Mouse (Mus musculus) cerebellum, adult 11-12 months (tissue): ENCODE results near the gene Skiv2l.
A peak's percentile ranks its signal among the peaks of the same experiment; 100 is the strongest.

ENCODE experiments used
- DNase-seq: peaks from one replicate; pipeline ENCODE4 v3.0.0; 2022

Gene Skiv2l

DNA sequence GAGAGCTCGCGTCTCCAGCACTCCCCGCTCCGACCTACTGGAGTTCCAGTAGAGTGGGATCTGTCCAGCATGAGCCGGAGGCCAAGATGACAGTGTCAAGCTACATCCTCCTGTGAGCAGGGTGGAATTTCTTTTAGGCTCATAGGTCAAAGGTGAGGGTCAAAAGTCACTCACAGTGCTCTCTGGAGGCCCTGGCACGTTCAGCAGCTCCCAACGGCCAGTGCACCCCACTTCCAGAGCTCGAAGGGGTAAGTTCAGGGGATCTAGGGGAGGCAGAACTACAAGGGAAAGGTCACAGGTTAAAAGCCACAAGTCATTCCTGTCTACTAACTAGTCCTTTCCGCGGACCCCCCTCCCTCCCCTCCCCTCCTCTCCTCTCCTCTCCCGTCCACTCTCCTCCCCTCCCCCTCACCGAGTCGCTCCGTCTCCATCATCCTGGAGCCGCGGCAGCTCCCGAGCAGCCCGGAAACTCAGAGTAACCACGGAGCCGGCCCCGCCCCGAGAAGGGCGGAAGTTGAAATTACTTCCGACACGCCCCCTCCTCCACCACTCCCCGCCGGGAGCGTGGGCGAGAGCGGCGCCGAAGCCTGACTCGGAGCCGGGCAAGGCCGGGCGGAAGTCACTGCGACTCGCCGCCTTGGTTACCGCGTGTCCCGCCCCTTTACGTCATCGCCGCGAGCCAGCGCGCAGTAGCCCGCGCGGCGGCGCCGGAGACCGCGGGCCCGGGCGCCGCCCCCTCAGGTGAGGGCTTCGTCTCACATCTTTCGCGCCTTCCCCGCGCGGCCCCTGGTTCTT is at the start of gene Skiv2l, which contains the start of gene Nelfe:
TSS of gene Skiv2l (minus strand) at position 489 of the 795 bp plus-strand sequence.
TSS of gene Nelfe (plus strand) at position 670 of the 795 bp plus-strand sequence.
- DNase-seq = peak; percentile 98

DNA sequence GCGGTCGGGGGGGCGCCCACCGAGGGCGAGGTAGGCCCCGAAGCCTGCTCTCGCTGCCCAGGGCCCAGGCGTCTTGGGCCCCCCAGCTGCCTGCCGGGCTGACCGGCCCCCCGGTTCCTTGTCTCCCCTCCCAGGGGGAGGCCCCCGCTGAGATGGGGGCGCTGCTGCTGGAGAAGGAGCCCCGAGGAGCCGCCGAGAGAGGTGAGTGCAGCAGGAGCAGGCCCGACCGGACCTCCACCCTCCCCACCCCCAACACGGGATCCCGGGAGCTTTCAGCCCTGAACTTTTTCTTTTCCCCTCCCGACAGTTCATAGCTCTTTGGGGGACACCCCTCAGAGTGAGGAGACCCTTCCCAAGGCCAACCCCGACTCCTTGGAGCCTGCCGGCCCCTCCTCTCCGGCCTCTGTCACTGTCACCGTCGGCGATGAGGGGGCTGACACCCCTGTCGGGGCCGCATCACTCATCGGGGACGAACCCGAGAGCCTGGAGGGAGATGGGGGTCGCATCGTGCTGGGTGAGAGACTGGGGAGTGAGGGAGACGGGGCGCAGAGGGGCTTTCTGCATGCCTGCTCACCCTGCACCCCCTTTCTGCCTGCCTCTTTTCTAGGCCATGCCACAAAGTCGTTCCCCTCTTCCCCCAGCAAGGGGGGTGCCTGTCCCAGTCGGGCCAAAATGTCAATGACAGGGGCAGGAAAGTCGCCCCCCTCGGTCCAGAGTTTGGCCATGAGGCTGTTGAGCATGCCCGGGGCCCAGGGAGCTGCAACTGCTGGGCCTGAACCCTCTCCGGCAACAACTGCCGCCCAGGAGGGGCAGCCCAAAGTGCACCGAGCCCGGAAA is 49.3 kb upstream of the Skiv2l start:
- DNase-seq = peak; percentile 78

DNA sequence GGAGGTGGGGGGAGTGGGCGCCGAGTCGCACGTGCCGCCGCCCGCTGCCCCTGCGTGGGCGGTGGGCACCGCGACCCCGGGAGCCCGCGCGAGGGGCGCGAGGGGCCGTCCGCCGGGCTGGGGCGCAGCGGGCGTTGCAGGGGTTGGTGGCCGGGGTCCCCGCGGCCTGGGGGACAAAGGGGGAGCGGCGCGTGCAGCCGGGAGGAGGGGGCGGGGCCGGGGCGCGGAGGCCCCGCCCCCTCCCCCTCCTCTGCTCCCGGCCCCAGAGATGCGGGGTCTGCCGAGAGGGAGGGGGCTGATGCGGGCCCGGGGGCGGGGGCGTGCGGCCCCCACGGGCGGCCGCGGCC is 48.7 kb upstream of the Skiv2l start:
- DNase-seq = no peak

DNA sequence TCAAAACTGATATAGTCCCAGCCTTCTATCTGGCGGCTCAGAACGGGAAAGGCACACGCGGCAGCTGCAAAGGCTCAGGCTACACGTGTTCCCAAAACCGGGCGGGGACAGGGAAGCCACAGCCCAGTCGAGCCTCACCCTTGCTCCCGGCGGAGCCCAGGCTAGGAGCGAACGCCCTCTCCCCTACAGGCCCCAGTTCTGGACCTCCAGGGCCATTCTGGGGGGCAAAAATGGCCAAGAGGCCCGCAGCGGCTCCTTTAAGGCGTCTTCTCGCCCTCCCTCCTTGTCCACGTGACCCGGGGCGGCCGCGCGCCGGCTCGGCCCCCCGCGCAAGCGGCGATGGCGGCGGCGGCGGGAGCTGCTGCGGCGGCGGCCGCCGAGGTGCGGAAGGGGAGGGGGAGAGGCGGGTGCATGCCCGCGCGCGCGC is 48.2 kb upstream of the Skiv2l start, which contains the start of the genes C2 and Ehmt2:
TSS of gene C2 (minus strand) at position 106 of the 427 bp plus-strand sequence.
TSS of gene Ehmt2 (plus strand) at position 310 of the 427 bp plus-strand sequence.
- DNase-seq = peak; percentile 85

DNA sequence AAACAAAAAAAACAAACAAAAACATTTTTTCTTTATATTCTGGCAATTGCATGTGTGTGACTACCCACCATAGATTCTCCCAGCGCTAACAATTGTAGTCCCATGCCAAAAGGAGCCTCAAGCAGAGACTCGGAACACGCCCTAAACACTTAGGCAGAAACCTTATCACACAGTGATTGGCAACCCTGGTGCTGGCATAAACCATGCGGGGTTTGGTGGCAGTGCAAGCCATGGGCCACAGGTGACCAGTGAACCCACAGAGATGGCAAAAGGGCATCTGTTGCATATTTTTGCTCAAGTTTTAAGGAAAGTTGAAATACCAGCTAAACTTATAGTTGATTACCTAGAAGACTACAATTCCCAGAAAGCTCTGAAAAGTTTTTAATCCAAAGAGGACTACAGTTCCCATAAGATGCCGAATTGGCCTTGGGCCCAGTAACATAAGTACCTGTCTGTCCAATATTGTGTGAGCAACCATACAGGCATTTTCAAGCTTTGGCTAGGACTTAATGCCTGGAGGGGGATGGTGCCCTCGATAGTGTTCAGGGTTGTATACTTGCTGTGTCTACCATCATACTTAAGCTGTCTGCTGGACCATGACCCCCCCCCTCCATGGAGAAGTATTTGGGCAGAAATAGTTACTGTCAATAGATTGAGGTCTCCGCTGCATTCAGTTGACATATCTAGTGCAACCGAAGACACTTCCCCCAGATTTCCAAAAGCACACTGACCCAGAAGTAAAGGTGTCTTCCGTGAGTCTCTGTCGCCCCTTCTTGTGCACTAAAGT is 47.6 kb upstream of the Skiv2l start:
- peak; percentile 71 for DNase-seq

DNA sequence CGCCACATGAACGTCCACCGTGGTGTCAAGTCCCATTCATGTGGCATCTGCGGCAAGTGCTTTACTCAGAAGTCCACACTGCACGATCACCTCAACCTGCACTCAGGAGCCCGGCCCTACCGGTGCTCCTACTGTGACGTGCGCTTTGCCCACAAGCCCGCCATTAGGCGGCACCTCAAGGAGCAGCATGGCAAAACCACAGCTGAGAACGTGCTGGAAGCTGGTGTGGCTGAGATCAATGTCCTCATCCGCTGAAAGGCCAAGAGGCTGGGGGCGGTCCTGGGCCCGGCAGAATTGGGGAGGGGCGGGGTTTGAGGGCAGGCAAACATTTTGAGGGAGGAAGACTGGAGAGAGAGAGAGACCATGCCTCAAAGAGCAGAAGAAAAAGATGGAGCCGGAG is 46.4 kb upstream of the Skiv2l start:
- peak; percentile 62 for DNase-seq

DNA sequence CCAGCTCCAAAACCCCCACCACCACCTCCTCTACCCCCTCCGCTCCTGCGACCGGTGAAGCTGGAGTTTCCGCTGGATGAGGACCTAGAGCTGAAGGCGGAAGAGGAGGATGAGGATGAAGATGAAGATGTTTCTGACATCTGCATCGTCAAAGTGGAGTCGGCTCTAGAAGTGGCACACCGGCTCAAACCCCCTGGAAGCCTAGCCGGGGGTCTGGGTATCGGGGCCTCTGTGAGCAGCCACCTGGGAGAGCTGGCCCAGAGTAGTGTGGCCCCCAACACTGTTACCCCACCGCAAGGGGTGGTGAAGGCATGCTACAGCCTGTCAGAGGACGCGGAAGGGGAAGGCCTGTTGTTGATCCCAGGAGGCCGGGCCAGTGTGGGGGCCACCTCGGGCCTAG is 45.7 kb upstream of the Skiv2l start:
- DNase-seq = peak; percentile 64

DNA sequence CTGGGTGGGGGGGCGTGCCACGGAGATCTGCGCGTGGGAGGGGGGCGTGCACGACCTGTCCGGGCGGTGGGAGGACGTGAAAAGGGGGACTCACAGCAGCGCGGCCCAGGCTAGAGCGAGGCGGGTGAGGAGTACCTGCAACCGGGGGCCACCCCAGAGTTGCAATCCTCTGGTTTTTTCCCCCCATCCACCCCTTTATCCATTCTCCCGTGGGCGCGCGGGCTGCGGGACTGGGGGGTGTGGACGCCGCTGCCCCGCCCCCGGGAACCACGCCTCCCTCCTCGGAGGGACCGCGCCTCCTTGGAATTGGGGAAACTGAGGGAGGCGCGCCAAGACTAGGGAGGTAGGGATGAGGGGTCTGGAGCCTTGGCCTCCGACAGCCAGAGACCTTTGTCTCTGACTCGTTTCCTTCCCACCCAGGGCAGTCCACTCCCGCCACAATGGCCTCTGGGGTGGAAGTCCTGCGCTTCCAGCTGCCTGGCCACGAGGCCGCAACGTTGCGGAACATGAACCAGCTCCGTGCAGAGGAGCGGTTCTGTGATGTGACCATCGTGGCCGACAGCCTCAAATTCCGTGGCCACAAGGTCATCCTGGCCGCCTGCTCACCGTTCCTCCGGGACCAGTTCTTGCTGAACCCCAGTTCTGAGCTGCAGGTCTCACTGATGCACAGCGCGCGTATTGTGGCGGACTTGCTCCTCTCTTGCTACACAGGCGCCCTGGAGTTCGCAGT is 45.0 kb upstream of the Skiv2l start:
- DNase-seq = peak; percentile 80

DNA sequence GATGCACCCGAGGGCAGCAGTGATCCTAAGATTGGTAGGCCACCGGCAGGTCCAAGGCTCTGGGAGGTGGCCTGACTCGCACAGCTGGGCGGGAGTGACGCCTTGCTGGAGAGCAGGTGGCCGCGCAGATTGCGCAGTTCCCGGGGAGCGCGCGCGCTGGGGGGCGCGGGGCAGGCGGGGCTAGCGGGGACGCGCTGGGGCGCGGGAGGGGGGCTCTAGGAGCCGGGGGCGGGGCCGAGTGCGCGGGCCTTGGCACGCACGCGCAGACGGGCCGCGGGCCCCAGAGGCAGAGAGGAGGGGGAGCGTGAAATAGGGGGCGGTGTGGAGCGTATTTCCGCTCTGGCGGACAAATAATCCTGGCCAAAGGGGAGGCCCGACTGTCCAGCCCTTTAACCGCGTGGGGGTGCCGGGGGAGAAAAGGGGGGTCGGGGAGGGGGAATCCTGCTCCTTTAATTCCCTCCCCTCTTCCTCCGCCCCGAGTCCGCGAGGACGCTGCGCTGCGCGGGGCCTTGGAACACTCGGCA is 44.1 kb upstream of the Skiv2l start:
- peak; percentile 93 for DNase-seq

DNA sequence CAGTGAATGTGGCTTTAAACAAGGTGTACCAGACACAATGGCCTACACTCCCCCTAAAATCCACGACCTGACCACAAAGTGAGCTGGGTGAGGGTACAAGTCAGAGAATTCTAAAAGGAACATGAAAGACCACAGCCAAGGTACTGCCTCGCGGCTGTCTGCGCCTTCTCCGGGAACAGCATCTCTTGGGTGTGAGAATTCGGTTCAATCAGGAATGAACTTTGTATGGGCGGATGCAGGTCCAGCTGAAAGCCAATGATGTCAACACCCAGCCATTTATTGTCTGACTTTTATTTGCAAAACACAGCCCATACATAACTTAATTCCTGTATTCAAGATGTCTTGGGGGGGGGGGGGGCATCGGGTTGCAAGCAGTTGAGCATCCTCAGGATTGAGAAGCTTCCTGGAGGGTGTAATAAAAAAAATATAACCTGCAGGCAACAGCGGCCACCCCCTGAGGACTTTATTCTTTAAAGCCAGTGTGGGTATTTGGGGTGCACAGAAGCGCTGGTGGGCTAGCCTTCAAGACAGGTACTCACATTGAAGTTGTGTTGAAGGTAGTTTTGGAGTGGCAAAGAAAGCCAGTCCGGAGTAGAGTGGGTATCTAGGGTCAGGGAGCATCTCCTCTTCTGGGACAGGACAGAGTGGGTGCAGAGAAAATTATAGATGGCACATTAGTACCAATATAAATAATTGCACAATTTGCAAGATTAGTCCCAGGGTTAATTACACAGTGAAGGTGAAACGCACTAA is 43.2 kb upstream of the Skiv2l start:
- DNase-seq = no peak

DNA sequence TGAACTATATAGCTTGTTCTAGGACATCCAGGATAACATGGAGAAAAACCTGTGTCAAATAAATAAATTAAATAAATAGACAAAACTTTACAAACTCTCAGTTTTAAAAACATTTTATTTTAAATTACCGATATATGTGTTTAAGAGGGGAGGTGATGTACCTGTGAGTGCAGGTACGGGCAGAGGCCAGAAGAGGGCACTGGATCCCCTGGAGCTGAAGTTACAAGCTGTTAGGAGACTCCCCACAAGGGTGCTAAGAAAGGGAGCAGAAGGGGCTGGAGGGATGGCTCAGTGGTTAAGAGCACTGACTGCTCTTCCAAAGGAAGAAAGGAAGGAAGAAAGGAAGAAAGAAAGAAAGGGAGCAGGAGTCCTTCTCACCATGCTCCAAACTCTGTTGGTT is 41.4 kb upstream of the Skiv2l start:
- no peak for DNase-seq

DNA sequence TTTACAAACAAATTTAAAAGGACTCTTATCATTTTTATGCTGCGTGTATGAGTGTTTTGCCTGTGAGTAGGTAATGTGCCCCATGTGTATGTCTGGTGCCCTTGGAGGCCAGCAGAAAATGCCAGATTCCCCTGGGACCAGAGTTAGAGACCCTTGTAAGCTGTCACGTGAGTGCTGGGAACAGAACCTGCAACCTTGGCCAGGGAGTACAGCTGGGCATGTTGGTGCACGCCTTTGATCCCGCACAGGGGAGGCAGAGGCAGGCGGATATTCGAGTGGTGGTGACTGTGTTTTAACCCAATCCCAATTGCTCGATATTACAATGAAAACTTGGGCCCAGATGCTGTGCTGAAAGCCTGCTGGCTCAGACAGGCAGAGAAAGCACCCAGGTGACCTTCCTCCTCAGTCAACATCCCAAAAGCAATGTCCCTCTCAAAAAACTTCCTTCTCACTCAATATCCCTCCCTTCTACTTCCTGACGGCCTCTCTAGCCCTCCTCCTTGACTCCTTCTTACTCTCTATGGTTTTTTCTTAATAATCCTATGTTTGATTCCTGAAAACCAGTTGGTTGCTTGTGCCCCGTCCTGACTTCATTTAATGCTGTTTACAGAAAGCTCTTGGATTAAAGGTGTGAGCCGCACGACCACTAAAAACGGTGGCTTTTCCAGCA is 40.2 kb upstream of the Skiv2l start:
- DNase-seq = no peak

DNA sequence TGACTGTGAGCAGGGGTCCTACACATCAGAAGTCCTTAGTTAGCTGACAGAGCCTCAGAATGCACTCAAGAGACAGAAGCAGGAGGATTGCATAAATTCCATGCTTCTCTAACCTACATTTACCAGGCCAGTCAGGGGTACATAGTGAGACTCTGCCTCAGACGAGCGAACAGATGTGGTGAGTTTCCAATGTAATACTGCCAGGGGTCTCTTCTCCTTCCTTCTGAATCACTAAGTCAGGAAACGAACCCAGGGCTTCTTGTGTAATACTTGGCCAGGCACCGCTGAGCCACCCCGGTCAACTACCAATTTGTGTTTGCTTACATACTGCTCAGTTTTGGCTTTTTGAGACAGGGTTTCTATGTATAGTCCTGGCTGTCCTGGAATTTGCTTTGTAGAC is 37.9 kb upstream of the Skiv2l start:
- no peak for DNase-seq

DNA sequence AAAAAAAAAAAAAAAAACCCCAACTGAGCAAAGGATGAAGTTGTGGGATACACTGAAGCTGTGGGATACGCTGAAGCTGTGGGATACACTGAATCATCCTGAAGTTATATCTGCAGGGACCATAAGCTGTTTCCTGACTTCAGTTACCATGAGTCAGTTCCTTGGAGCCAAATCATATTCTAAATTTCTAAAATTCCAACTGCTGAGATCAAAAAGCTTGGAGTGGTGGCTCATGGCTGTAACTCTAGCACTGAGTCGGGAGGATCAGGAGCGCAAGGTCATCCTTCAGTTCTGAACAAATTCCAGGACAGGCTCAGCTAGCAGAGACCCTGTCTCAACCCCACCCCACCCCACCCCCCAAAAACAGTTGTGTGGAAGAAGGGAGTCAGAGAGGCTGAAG is 35.6 kb upstream of the Skiv2l start:
- DNase-seq = no peak

DNA sequence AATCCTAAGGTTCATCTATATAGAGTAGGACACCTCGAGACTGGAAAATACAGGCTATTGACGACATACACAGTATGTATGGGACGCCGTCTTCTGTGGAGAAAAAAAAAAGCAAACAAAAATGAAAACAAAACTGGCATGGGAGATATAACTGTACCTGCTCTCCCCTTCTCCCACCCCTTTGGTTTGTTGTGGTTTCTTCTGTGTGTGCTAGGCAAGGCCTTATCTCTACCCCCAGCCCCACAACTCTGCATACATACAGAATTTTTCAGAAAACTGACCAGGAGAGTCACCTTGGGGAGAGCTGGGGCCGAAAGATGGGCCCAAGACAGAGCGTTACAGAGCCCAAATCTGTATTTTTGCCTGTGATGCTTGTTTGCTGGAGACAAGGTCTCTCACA is 34.7 kb upstream of the Skiv2l start:
- no peak for DNase-seq

DNA sequence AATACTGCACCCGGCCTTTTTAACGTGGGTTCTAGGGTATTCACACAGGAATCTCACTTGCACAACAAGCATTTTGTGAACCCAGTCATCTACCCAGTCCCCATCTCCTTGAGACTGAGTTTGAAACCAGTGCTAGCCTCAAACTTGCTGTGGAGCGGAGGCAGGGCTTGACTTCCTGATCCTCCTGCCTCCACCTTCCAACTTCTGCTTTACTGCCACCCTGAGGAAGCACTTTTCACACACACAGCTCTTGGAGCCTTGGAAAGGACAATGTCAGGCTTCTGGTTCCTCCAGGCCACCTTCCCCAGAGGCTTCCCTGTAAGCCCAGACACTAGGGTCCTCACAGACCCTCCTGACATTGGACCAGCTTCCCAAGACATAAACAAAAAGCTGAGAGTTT is 33.3 kb upstream of the Skiv2l start:
- DNase-seq = no peak

DNA sequence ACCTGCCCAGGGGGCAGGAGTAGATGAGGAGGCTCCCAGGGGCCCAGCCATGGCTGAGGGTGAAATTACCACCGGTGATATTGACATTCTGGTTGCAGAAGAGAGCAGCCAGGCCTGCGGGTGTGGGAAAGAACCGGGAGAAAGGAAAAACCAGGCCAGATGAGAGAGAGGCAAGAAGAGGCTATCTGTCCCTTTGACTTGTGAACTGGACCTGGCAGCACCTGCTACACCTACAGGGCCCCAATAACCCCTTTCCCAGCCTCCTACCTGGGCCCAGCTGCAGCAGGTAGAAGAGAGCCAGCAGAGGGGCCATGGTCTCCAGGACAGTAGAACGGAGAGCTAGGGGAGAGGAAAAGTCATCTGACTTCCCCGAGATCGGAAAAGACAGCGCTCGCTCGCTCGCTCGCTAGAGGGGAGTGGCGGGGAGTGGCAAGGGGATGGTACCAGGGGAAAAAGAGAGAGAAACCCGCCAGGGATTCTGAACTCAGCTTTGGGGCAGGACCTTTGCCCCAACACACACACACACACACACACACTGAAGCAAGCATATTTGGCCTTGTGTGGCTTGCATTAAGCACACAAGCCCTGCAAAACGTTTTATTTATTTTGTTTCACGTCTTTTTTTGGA is 31.8 kb upstream of the Skiv2l start, which contains the start of gene Gm20547:
TSS of gene Gm20547 (minus strand) at position 360 of the 628 bp plus-strand sequence.
- no peak for DNase-seq

DNA sequence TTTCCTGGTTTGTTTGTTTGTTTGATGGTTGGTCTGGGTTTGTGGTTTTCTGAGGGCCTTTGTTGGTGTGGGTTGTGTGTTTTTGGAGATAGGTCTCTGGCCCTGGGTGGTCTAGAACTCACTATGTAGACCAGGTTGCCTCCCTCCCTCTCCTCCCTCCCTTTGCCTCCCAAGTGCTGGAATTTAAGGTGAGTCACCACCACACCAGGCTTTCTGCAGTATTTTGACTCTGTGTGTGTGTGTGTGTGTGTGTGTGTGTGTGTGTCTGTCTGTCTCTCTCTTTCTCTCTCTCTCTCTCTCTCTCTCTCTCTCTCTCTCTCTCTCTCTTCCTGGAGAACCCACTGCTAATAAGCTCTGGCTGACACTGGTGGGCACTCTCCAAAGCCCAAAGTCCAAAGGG is 31.2 kb upstream of the Skiv2l start:
- no peak for DNase-seq

DNA sequence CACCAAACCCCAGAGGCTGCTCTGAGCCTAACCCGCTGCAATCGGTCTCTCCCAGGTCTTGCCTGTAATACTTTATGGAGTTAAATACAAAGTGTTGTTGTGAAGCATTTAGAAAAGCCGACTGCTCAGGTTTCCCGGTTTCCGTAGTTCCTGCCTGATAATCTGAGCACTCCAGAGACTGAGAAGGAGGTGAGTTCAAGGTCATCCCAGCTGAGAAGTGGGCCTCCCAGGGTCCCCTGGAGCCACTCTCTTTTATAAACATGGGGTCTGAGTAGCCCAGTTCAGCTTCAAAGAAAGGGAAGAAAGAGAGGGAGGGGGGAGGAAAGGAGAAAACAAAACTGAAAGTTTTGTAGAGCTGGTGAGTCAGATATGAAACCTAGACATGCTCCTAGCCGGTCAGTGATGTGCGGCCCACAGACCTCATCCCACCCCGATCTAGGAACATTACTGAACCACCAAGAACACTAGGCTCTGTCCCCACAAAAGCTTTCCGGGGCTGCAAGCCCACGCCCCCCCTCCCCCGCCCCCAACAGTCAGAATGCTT is 29.4 kb upstream of the Skiv2l start, which contains the start of gene Zbtb12:
TSS of gene Zbtb12 (plus strand) at position 148 of the 544 bp plus-strand sequence.
- no peak for DNase-seq

DNA sequence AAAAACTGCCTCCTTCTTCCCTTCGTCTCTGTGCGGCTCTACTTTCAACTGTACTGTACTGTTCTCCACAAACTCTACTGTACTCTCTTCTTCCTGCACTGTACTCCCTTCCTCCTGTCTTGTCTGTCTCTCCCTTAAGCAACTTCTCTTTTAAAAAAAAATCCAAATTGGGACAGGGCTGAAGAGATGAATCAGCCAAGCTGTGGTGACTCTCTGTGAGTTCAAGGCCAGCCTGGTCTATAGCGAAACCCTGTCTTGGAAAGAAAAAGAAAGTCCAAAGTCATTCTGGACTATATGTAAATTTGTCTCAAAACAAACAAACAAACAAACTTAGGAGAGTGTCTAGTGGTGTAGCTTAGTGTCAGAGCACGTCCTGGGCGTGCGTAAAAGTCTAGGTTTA is 24.3 kb upstream of the Skiv2l start:
- DNase-seq = no peak
